Mouse (Mus musculus) frontal cortex, postnatal 14 days (tissue): ENCODE results near the gene Pold2.

Experiments
- DNase-seq, 2 experiments: peaks; one replicate each; pipeline ENCODE4 v3.0.0; 2022; ENCODE audit warnings: low spot score in 2 of 2

The Pold2 gene

GRCm38 (mm10) chr11:5859883-5860550 is 18.1 kb downstream of the Pold2 start:
- no peak for DNase-seq

- DNase-seq, result no peak
Observed at GRCm38 (mm10) chr11:5858723-5859122, 19.4 kb downstream of the Pold2 start.

GRCm38 (mm10) chr11:5856479-5857130 is 21.5 kb downstream of the Pold2 start:
- DNase-seq, result no peak

DNA sequence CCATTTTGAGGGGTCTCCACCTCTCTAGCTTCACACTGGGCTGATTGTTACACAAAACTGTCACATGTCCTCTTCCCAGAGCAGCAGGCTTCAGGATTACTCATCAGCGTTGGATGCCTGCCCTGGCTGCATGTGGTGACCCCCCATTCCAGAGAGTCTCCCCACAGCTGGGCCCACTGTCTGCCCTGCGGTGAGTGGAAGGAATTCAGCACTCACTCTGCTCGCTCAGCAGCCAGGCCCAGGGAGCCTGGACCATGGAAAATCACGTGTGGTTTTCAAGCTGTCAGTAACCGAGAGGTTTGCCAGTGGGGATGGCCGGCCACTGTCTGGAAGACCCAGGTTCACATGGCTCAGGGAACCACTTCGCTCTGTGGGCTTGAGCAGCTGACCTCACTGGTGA is 22.2 kb downstream of the Pold2 start:
- peak in 1 of 2 experiments; percentile 38 for DNase-seq

DNA sequence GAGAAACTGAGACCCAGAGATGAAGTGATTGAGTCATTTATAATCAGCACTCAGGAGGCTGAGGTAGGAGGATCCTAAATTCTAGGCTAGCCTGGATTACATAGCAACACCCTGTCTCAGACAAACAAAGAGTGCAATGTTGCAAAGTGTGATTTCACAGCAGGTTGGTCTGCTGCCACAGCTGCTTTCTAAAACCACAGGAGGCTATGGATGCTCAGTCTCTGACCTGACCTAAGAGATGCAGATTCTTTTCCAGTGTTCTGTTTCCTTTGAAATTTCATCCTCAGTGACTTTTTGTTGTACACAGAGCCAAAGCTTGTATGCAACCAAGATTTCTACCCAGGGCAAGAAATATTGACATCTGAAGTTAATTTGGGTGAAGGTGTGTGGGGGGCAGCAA is 22.6 kb downstream of the Pold2 start:
- DNase-seq, result no peak

DNA sequence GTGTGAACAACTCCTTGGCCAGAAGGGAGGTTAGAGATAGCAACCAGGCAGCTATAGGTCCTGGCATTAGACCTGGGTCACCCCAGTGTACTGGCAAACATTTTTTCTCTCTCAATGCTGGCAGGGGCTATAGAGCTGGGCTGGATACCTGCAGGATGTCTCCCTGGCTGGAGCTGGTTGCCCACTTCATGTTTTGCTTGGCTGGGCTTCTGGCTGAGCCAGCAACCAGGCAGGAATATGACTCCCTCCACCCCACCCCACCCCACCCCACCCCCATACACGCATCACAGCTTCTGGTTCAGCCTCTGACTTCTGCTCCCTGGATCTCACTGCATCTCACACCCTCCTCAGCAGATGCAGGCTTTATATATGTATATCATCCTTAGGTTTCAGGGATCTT is 25.8 kb downstream of the Pold2 start:
- no peak for DNase-seq

GRCm38 (mm10) chr11:5851021-5851736 is 26.9 kb downstream of the Pold2 start:
- DNase-seq, result no peak

- DNase-seq, result no peak
Observed at GRCm38 (mm10) chr11:5850452-5850851, 27.6 kb downstream of the Pold2 start.

DNA sequence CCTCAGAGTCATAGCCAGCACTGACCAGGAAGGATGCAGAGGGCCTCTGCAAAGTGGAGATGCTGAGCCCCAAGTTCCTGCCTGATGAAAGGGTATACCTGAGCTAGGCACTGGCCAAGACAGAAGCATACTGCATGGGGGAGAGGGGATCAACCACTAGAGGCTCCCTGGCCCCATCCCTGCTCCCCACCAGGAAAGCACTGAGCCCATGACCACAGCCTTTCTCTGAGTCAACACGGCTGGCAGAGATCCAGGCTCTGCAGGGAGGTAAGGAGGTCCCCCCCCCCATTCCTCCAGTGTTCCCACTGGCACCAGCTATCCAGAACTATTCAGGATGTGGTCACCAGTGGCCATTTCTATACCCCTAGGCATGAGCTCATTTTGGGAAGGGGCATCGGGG is 28.8 kb downstream of the Pold2 start:
- no peak for DNase-seq

- DNase-seq, result peak; percentile 32 to 40
Observed at GRCm38 (mm10) chr11:5848741-5849140, 29.4 kb downstream of the Pold2 start.

GRCm38 (mm10) chr11:5846639-5847345 is 31.3 kb downstream of the Pold2 start:
- DNase-seq, result no peak

DNA sequence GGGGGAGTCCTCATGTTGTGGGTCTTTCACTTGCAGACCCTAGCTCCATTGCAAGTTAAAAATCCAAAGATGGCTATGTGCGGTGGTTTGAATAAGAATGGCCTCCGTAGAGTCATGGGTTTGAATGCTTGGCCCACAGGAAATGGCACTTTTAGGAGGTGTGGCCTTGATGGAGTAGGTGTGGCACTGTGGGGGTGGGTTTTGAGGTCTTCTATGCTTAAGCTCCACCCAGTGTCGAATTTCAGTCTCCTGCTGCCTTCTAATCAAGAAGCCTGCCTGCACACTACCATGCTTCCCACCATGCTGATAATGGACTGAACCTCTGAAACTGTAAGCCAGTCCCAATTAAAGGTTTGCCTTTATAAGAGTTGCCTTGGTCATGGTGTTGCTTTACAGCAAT is 35.0 kb downstream of the Pold2 start:
- DNase-seq, result no peak

DNA sequence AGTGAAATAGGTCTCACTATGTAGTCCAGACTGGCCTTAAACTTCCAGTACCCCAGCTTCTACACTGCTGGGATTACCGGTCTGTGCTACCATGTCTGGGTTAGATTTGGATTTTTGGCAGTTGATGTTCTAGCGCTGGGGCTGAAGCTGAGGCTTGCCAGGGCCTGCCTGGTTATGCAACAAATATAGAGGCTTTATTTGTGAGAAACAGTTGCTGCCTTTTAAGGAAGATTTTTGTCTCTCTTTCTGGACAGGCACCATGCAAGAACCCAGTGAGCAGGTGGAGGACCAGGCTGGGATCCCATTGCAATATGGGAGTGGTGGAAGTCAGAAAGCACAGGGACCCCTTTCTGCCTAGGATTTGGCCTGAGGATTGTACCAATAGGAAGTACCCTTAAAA is 36.3 kb downstream of the Pold2 start:
- DNase-seq, result no peak

GRCm38 (mm10) chr11:5840346-5840745 is 37.7 kb downstream of the Pold2 start:
- DNase-seq, result no peak

DNA sequence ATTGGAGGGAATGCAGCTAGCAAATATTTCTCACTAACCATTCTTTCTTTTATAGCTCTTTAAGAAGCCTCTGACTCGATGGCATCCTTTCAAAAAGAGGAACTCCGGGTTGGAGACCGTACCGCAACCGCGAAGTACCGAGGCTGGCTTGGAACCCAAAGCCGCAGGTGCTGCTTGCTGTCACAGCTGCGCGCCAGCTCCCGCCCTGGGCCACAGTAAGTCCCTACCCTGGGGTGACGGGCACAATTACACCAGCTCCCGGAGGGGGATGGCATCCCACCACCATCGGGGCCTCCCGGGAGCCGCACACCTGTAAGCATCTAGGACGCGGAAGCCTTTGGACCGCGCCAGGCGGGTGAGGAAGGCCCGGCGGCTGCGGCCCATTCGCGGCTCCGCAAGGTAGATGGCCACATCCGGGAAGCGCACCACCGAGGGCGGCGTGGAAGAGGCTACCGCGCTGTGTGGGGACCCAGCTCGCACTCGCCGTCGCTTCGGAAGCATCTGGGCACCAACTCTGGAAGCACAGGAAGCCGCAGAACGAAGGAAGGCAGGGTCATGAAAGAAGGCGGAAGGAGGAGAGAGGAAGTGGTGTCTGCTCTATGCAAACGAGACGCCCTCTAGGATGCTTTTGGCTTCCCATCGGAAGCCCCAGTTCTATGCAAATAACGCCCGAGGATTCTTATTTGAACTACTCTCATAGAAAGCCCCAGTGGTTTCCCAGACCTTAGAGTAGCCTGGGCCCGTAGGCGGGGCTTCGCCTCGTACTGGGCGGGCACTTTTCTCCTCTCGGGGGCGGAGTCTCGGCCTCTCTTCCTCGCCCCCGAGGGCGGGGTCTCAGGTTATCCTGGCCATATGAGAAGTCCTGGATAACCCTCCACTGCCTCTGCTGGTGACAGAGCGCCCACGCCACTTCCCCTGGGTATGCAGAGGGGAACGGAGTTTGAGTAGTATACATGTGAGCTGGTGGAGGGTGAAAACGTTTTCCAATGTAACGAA is 40.5 kb downstream of the Pold2 start, which contains the start of gene Polm:
Polm (minus strand) TSS at position 766 of the 996 bp plus-strand sequence.
- peak; percentile 80 to 81 for DNase-seq

DNA sequence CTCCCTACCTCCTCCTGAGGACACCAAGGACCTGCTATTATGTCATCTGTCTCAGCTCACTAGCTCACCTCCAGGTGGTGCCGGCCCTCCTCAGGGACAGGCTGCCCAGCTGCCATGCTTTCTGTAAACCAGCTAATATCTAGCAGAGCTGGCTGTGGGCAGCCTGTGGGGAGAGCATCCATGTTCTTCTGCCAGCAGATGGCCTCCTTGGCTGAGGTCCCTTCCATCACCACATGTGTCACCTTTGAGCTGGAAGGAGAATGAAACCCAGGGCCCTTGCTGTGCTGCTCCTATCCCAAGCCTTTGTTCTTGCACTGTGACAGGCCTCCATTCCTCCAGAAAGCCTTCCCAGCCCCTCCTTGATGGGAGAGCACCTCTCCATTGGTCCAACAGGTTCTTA is 42.0 kb downstream of the Pold2 start:
- DNase-seq, result no peak

DNA sequence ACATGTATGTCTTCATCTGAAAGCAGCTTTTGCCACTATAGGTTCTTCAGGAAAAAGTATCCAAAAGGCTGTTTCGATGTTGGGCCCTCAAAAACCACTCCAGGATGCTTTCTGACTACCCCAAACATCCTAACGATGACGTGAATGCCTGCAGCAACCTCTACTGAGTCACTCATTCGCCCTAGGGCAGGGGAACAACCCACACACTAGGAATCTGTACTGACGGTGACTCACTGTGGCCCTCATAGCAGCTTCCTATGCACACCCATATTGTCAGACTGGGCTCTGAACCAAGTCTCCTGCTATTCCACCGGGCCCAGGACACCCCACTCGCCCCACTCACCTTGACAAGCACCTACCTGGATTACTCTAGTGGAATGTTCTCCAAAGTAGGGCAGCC is 43.0 kb downstream of the Pold2 start:
- DNase-seq, result no peak

GRCm38 (mm10) chr11:5834506-5834905 is 43.6 kb downstream of the Pold2 start:
- DNase-seq, result no peak

DNA sequence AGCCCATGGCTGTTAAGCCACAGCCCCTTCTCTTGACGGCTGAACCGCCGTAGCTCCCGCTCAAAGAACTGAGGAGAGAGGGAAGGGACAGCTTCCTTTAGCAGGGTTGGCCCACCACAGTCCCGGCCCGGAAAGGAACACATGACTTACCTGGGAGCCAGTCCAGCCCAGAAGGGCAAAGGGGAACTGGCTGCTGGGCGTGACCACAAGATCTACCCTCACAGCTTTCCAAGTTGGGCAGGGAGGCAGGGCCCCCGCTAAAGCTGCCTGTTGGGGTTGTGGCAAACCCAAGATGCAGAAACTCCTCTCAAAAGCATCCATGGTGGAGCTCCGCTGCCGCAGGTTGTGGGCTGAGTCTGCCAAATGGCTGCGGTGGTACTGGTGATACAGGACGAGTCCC is 48.8 kb downstream of the Pold2 start:
- DNase-seq, result no peak

GRCm38 (mm10) chr11:5828509-5829191 is 49.4 kb downstream of the Pold2 start:
- no peak for DNase-seq
